Mouse (Mus musculus) megakaryocyte, embryonic 14.5 days (primary cell): ENCODE measurements at regions not wholly inside any gene's neighbourhood (a gene's known extent, or its start where the extent isn't known, plus 50 kb on each side); places are given as distances from the start of the nearest gene placed in this dataset.

Source experiments
- FLI1 ChIP-seq: IDR thresholded peaks from 2 replicates; pipeline ENCODE4 v1.6.1; 2012; ENCODE audit warnings: low read length, inconsistent platforms, mixed read lengths
- GATA1 ChIP-seq: IDR thresholded peaks from 3 replicates; pipeline ENCODE4 v1.6.1; 2012; ENCODE audit warnings: mixed read lengths, low read length, inconsistent platforms, borderline replicate concordance

DNA sequence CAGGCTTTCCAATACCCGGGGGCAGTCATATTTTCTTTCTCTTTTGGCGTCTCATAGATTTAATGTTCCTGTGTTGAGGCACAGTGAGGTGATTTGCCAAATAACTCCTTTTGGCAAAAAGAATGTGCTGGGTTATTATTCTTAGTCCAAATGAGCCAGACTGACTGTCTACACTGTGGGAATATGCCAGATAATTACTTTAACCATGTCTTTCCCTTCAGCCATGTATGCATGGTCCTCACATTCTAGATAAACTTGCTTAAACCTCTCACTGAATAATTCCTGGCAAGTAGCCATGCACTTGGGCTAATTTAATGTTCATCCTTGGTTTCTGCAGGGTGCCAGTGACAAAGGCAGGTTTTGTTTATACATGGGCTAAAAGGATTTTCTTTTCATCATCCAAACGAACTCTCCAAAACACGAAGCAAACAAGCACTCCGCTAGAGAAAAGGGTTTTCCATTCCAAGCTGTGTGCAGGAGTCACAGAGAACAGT lies 544.6 kb downstream of the Kcnj2 start:
- TF ChIP-seq FLI1 (no peak), GATA1 (no peak)
